22 mouse cellular contexts compared by ENCODE assay signal in genomic region chrX:62368111-62368510, GRCm38 (mm10).
DNase-seq lines count a peak whose midpoint lies in the region; ATAC-seq and TF ChIP-seq lines count a peak whose summit lies in the region.
"Had no signal": no experiment of that assay in that cellular context is flagged by ENCODE, and none has a peak within 500 bp of the region (broad histone marks: within the 10 kb centered on the region; RNA-seq: fewer than 3 reads in every experiment).

No protein-coding gene starts in this region.

- H3K27ac ChIP-seq in forebrain, embryonic 13.5 days = no peak overlapping the region
- H3K27ac ChIP-seq in forebrain, embryonic 15.5 days (replicated peaks) = no peak overlapping the region
- H3K27ac ChIP-seq in forebrain, embryonic 16.5 days (ENCODE audit: low read length) = no peak overlapping the region
- no peak overlapping the region for H3K27ac ChIP-seq in forebrain, embryonic 12.5 days
- H3K27ac ChIP-seq: embryonic facial prominence, embryonic 10.5 days; embryonic facial prominence, embryonic 12.5 days had no signal

- no peak for TF ChIP-seq POLR2A in brain, embryonic 14.5 days (IDR thresholded peaks at IDR 0.05; ENCODE audit: borderline replicate concordance, extremely low read depth, insufficient read depth, insufficient read length, poor library complexity, severe bottlenecking)

- H3K9ac ChIP-seq in forebrain, embryonic 13.5 days = no peak overlapping the region
- no peak overlapping the region for H3K9ac ChIP-seq in forebrain, embryonic 15.5 days (replicated peaks)
- H3K9ac ChIP-seq in forebrain, embryonic 16.5 days (replicated peaks; ENCODE audit: low read depth, low read length) = no peak overlapping the region
- no peak overlapping the region for H3K9ac ChIP-seq in forebrain, embryonic 12.5 days
- H3K9ac ChIP-seq: embryonic facial prominence, embryonic 12.5 days had no signal

- no peaks in the 10 kb centered on the region for H3K4me1 ChIP-seq in forebrain, embryonic 13.5 days
- H3K4me1 ChIP-seq in forebrain, embryonic 15.5 days = no peaks in the 10 kb centered on the region
- no peaks in the 10 kb centered on the region for H3K4me1 ChIP-seq in forebrain, embryonic 16.5 days (replicated peaks; ENCODE audit: control insufficient read depth, insufficient read depth, low read length)
- no peaks in the 10 kb centered on the region for H3K4me1 ChIP-seq in forebrain, embryonic 12.5 days
- H3K4me1 ChIP-seq: embryonic facial prominence, embryonic 10.5 days; embryonic facial prominence, embryonic 12.5 days had no signal

- no peak overlapping the region for H3K4me3 ChIP-seq in forebrain, embryonic 13.5 days
- no peak overlapping the region for H3K4me3 ChIP-seq in forebrain, embryonic 15.5 days
- no peak overlapping the region for H3K4me3 ChIP-seq in forebrain, embryonic 16.5 days (replicated peaks; ENCODE audit: low read length)
- H3K4me3 ChIP-seq in forebrain, embryonic 12.5 days (replicated peaks) = no peak overlapping the region
- H3K4me3 ChIP-seq: embryonic facial prominence, embryonic 10.5 days; embryonic facial prominence, embryonic 12.5 days had no signal

- H3K27me3 ChIP-seq in forebrain, embryonic 13.5 days = no peaks in the 10 kb centered on the region
- H3K27me3 ChIP-seq in forebrain, embryonic 15.5 days = no peaks in the 10 kb centered on the region
- H3K27me3 ChIP-seq in forebrain, embryonic 16.5 days (replicated peaks; ENCODE audit: control insufficient read depth, insufficient read depth, low read length) = no peaks in the 10 kb centered on the region
- H3K27me3 ChIP-seq in forebrain, embryonic 12.5 days = no peaks in the 10 kb centered on the region
- H3K27me3 ChIP-seq: CH12.LX; embryonic facial prominence, embryonic 12.5 days had no signal

- ATAC-seq in forebrain, embryonic 13.5 days = peak; percentile 21; the same call in 1 of the 2 replicates
- ATAC-seq in forebrain, embryonic 15.5 days (replicated peaks) = no peak
- peak; percentile 59 for ATAC-seq in forebrain, embryonic 16.5 days
- no peak for ATAC-seq in forebrain, embryonic 12.5 days (ENCODE audit: low FRiP score)
- ATAC-seq: activated CD4-positive, CD25-positive, alpha-beta regulatory T cell, adult 4 months; CD4-positive, CD25-positive, alpha-beta regulatory T cell, adult 4 months; Patski had no signal

- H3K9me3 ChIP-seq in forebrain, embryonic 13.5 days (replicated peaks) = no peaks in the 10 kb centered on the region
- no peaks in the 10 kb centered on the region for H3K9me3 ChIP-seq in forebrain, embryonic 15.5 days
- H3K9me3 ChIP-seq in forebrain, embryonic 16.5 days (ENCODE audit: control insufficient read depth, low read length) = peaks cover 2% of the 10 kb centered on the region; the same call in 1 of the 2 replicates
- no peaks in the 10 kb centered on the region for H3K9me3 ChIP-seq in forebrain, embryonic 12.5 days
- H3K9me3 ChIP-seq: embryonic facial prominence, embryonic 10.5 days; embryonic facial prominence, embryonic 12.5 days; G1E had no signal

- H3K4me2 ChIP-seq in forebrain, embryonic 13.5 days = no peak overlapping the region
- H3K4me2 ChIP-seq in forebrain, embryonic 15.5 days (replicated peaks) = no peak overlapping the region
- no peak overlapping the region for H3K4me2 ChIP-seq in forebrain, embryonic 16.5 days (ENCODE audit: low read length)
- no peak overlapping the region for H3K4me2 ChIP-seq in forebrain, embryonic 12.5 days
- H3K4me2 ChIP-seq: embryonic facial prominence, embryonic 12.5 days had no signal

- 93% methylated on average over 1 of the region's 1 CpGs for WGBS in forebrain, embryonic 13.5 days
- 87% methylated on average over 1 of the region's 1 CpGs for WGBS in forebrain, embryonic 15.5 days
- WGBS in forebrain, embryonic 16.5 days = 78% methylated on average over 1 of the region's 1 CpGs
- WGBS in forebrain, embryonic 12.5 days = 89% methylated on average over 1 of the region's 1 CpGs

- H3K36me3 ChIP-seq in forebrain, embryonic 13.5 days (ENCODE audit: poor library complexity, severe bottlenecking) = no peaks in the 10 kb centered on the region
- H3K36me3 ChIP-seq in forebrain, embryonic 15.5 days = no peaks in the 10 kb centered on the region
- H3K36me3 ChIP-seq in forebrain, embryonic 16.5 days (ENCODE audit: control insufficient read depth, insufficient read depth) = no peaks in the 10 kb centered on the region
- no peaks in the 10 kb centered on the region for H3K36me3 ChIP-seq in forebrain, embryonic 12.5 days (replicated peaks)
- H3K36me3 ChIP-seq: embryonic facial prominence, embryonic 10.5 days; embryonic facial prominence, embryonic 12.5 days; G1E had no signal

- no peak for TF ChIP-seq CTCF in brain, embryonic 14.5 days (IDR thresholded peaks at IDR 0.05; ENCODE audit: borderline replicate concordance, extremely low read depth, insufficient read depth, insufficient read length)

- DNase-seq in brain, embryonic 14.5 days (ENCODE audit: low read depth) = peak; percentile 29
- DNase-seq in urinary bladder, adult 18-20 months (ENCODE audit: low spot score in 2 of 2) = no peak
- DNase-seq: adrenal gland, adult 8-10 months; adrenal gland, postnatal 14 days; adrenal gland, postnatal 36 days; B cell, adult 2 months; cerebellum, adult 11-12 months; cerebellum, adult 2 months; cerebellum, adult 9-10 months; cerebellum, postnatal 10 days; cerebellum, postnatal 25 days had no signal

Comparison
In these comparisons a context has a peak if more than half of its experiments do, and no peak if none do; other contexts are left out.
1. ATAC-seq: peak in forebrain, embryonic 13.5 days (single experiment) and forebrain, embryonic 16.5 days (single experiment); none in forebrain, embryonic 15.5 days (single experiment) and forebrain, embryonic 12.5 days (single experiment).